Mouse (Mus musculus) lung, adult 2 months (tissue): ENCODE data around the gene Dnlz. TPM values are rescaled to one million over a fixed set of nuclear protein-coding genes. Genes with fewer than 3 reads are reported as not detected.

Experiments
- DNase-seq: peaks from one replicate; pipeline ENCODE4 v3.0.0; 2022
- H3K4me1 ChIP-seq: fragments of 200-500 bp; 2 replicates; pipeline ENCODE4 v1.6.1; 2011; ENCODE audit warnings: low read length; ENCODE audit not compliant: control insufficient read depth, insufficient read depth
- H3K4me3 ChIP-seq: fragments of 200-500 bp; replicated peaks from 2 replicates; pipeline ENCODE3; 2011; ENCODE audit warnings: low read depth, mild to moderate bottlenecking, control low read depth, low read length; ENCODE audit errors: extremely low read depth
- CTCF ChIP-seq: fragments of 200-500 bp; IDR thresholded peaks from 2 replicates; pipeline ENCODE4 v1.5.1; 2011; ENCODE audit warnings: mild to moderate bottlenecking, low read length, control low read depth; ENCODE audit not compliant: insufficient read depth
- POLR2A ChIP-seq: fragments of 200-500 bp; IDR thresholded peaks from 2 replicates; pipeline ENCODE4 v1.6.1; 2011; ENCODE audit warnings: low read depth, mild to moderate bottlenecking, control low read depth, low read length, borderline replicate concordance; ENCODE audit errors: extremely low read depth
- WGBS: fragments of 180-500 bp; shearing (Covaris S2); methylation state at CpG from one replicate; pipeline ENCODE4 v1.1.7; 2018; 5-methylcytosine and 5-hydroxymethylcytosine counted together
- polyA plus RNA-seq: library from polyadenylated mRNA; depleted of rRNA; stranded (reverse); fragments of >200 nt; gene quantifications from 2 replicates; pipeline ENCODE4 v1.2.3, GENCODE M21; 2012

Gene Dnlz
- polyA plus RNA-seq, 1 experiment, result 16.3 TPM

GRCm38 (mm10) chr2:26315072-26315924, 36.6 kb downstream of the Dnlz start, which contains the start of gene Gpsm1:
Gene Gpsm1 (plus strand): TSS chr2:26315515.
- TF ChIP-seq CTCF, result no peak
- TF ChIP-seq POLR2A, result peak; percentile 60; the same call in 1 of the 2 replicates
- Histone ChIP-seq H3K4me1 (peaks cover 9% of the 10 kb centered on the region), H3K4me3 (peak within 1 kb of the TSS; percentile 76)
- peak; percentile 73 for DNase-seq
- under 1% methylated on average over 59 of the region's 66 CpGs for WGBS

DNA sequence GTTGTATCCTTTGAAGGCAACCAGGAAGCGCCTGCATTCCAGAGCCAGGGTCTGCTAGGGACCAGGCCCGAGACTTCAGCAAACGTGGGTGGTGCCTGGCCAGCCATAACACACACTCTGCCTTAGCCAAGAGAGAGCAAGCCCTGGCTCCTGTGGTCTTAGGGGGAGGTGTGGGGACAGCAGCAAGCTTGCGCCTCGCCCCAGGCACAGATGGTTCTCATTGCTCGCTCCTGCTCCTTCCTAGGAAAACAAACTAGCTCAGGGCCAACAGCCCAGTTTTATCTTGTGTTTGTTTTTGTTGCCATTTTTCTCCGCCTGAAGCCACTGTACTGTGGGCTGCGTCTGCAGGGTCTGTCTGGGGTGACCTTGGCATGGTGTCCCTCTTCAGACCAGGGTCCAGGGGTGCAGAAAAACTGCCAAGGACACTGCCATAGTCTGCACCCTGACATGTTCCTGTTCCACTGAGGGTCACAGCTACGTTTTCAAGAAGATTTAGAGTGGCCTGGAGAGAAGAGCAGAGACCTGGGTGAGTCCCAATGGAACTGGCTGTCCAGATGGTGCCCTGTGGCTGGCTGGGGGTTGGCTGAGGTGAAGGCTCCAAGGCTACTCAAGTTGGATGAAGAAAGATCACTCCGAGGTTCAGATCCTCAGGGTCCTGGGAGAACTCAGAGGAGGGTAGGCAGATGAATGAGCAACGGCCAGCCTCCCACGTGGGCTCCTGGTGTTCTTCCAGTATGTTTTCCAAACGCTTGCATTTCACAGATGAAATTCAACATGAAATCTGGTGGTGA, 37.4 kb downstream of the Dnlz start:
- TF ChIP-seq CTCF (no peak), POLR2A (no peak)
- H3K4me1 ChIP-seq, result peaks cover 9% of the 10 kb centered on the region
- DNase-seq, result peak; percentile 27
- 50% methylated on average over 13 of the region's 13 CpGs for WGBS
- no peak overlapping the region for H3K4me3 ChIP-seq

DNA sequence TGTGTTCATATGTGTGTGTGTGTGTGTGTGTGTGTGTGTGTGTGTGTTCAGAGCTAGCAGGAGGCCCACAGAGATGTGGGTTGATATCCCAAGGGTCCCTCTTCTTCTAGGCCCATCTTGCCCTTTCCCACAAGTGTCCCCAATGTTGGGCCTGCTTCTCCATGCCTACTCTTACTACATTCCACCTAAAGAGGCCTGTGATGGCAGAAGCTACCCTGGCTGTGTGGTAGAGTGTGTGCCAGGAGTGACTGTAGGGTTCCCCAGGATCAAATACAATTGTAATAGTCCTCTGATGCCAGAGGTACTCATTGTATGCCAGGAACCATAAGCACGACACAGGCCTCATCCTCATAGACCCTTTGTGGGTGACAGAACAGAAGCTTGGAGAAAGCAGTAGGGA, 38.5 kb downstream of the Dnlz start:
- WGBS, result 93% methylated on average over 1 of the region's 1 CpGs
- H3K4me3 ChIP-seq, result no peak overlapping the region
- TF ChIP-seq CTCF, result no peak
- no peak for TF ChIP-seq POLR2A

GRCm38 (mm10) chr2:26312812-26313211, 39.1 kb downstream of the Dnlz start:
- TF ChIP-seq POLR2A (no peak), CTCF (peak; percentile 53)
- DNase-seq, result no peak
- Histone ChIP-seq H3K4me3 (no peak overlapping the region), H3K4me1 (peaks cover 9% of the 10 kb centered on the region)
- WGBS, result 44% methylated on average over 2 of the region's 2 CpGs

More for the DNA sequence above, 38.5 kb downstream of the Dnlz start:
- H3K4me1 ChIP-seq, result peaks cover 9% of the 10 kb centered on the region
- DNase-seq, result no peak

GRCm38 (mm10) chr2:26311936-26312335, 40.0 kb downstream of the Dnlz start:
- DNase-seq, result no peak
- TF ChIP-seq CTCF, result no peak
- no peak for TF ChIP-seq POLR2A
- H3K4me3 ChIP-seq, result no peak overlapping the region
- WGBS, result 55% methylated on average over 5 of the region's 5 CpGs
- H3K4me1 ChIP-seq, result peaks cover 9% of the 10 kb centered on the region

- Histone ChIP-seq H3K4me3 (no peak overlapping the region), H3K4me1 (no peaks in the 10 kb centered on the region; the same call in 1 of the 2 replicates)
- DNase-seq, result no peak
- 20% methylated on average over 10 of the region's 10 CpGs for WGBS
- TF ChIP-seq POLR2A, result no peak
- TF ChIP-seq CTCF, result no peak
Observed at GRCm38 (mm10) chr2:26309739-26310138, 42.2 kb downstream of the Dnlz start.

- no peaks in the 10 kb centered on the region; the same call in 1 of the 2 replicates for H3K4me1 ChIP-seq
- 85% methylated on average over 3 of the region's 3 CpGs for WGBS
- no peak overlapping the region for H3K4me3 ChIP-seq
- TF ChIP-seq CTCF, result no peak
- TF ChIP-seq POLR2A, result no peak
- DNase-seq, result no peak
Observed at GRCm38 (mm10) chr2:26306702-26307101, 45.2 kb downstream of the Dnlz start.

- no peak for DNase-seq
- Histone ChIP-seq H3K4me1 (peaks cover 1% of the 10 kb centered on the region), H3K4me3 (no peak overlapping the region)
- WGBS, result 73% methylated on average over 2 of the region's 2 CpGs
- no peak for TF ChIP-seq CTCF
- TF ChIP-seq POLR2A, result no peak
Observed at GRCm38 (mm10) chr2:26305555-26305954, 46.4 kb downstream of the Dnlz start.

DNA sequence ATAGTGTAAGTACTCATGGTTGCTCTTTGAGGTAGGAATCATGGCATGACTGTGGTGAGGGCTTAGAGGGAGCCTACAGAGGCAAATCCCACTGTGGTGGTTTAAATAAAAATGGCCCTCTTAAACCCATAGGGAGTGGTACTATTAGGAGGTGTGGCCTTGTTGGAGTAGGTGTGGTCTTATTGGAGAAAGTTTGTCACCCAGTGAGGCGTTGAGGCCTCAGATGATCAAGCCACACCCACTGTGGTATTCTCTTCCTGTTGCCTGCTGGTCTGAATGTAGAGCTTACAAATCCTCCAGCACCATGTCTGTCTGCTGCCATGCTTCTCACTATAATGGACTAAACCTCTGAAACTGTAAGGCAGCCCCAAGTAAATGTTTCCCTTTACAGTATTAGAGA, 47.2 kb downstream of the Dnlz start:
- WGBS, result 52% methylated on average over 1 of the region's 1 CpGs
- no peak for TF ChIP-seq POLR2A
- TF ChIP-seq CTCF, result no peak

More for the DNA sequence above, 47.2 kb downstream of the Dnlz start:
- Histone ChIP-seq H3K4me1 (peaks cover 2% of the 10 kb centered on the region; the same call in 1 of the 2 replicates), H3K4me3 (no peak overlapping the region)
- DNase-seq, result no peak
